Mouse (Mus musculus): Measurements from ENCODE around the gene Abhd2. TPM values are rescaled to one million over a fixed set of nuclear protein-coding genes. Genes with fewer than 3 reads are reported as not detected.
"Not testable (repeated sequence)": the region's sequence is repeated elsewhere in the genome, so short reads cannot be mapped to it uniquely, and the experiment has no call there.

Abhd2 gene
- total RNA-seq, 2 experiments from 2014 or later = 29.7 to 37.5 TPM

- DNase-seq = no peak
- intact Hi-C loops (cut with DNase I) = no loop called here
Measured at GRCm38 (mm10) chr7:79262478-79262877, 10.5 kb upstream of the Abhd2 start.

- intact Hi-C loops (cut with DNase I) = no loop called here
- no peak for DNase-seq
Measured at GRCm38 (mm10) chr7:79263776-79264175, 9.2 kb upstream of the Abhd2 start.

- intact Hi-C loops (cut with DNase I) = no loop called here
- no peak for DNase-seq
Measured at GRCm38 (mm10) chr7:79266228-79266627, 6.8 kb upstream of the Abhd2 start.

- no peak for DNase-seq
- intact Hi-C loops (cut with DNase I) = no loop called here
Measured at GRCm38 (mm10) chr7:79267690-79268388, 5.2 kb upstream of the Abhd2 start.

- intact Hi-C loops (cut with DNase I) = no loop called here
- no peak for DNase-seq
Measured at GRCm38 (mm10) chr7:79268897-79269296, 4.1 kb upstream of the Abhd2 start.

GRCm38 (mm10) chr7:79269411-79269810 lies 3.6 kb upstream of the Abhd2 start:
- intact Hi-C loops (cut with DNase I) = no loop called here
- no peak for DNase-seq

GRCm38 (mm10) chr7:79269866-79270265 lies 3.1 kb upstream of the Abhd2 start:
- intact Hi-C loops (cut with DNase I) = loop anchor here (10.0 kb wide), 1 partner anchor 195 kb away; the partner anchor contains the start of gene Polg
- no peak for DNase-seq

- intact Hi-C loops (cut with DNase I) = loop anchor here (10.0 kb wide), 1 partner anchor 194 kb away; the partner anchor contains the start of gene Polg
- no peak for DNase-seq
Measured at GRCm38 (mm10) chr7:79270961-79271387, 2.0 kb upstream of the Abhd2 start.

- intact Hi-C loops (cut with DNase I) = loop anchor here (2.0 to 10.0 kb wide), 2 partner anchors 37 to 193 kb away; partner anchors contain the start of gene Polg
- DNase-seq = no peak
Measured at GRCm38 (mm10) chr7:79271861-79272788, 874 bp upstream of the Abhd2 start.

GRCm38 (mm10) chr7:79273738-79274472 lies 906 bp downstream of the Abhd2 start:
- intact Hi-C loops (cut with DNase I) = loop anchor here (2.0 to 10.0 kb wide), 2 partner anchors 35 to 191 kb away; partner anchors contain the start of gene Polg
- peak; percentile 60 to 65 for DNase-seq

- intact Hi-C loops (cut with DNase I) = loop anchor here (10.0 kb wide), 1 partner anchor 190 kb away; the partner anchor contains the start of gene Polg
- no peak for DNase-seq
Measured at GRCm38 (mm10) chr7:79274473-79275010, 1.5 kb downstream of the Abhd2 start.

GRCm38 (mm10) chr7:79275345-79275744 lies 2.3 kb downstream of the Abhd2 start:
- intact Hi-C loops (cut with DNase I) = loop anchor here (10.0 kb wide), 1 partner anchor 189 kb away; the partner anchor contains the start of gene Polg
- peak; percentile 34 to 59 for DNase-seq

- intact Hi-C loops (cut with DNase I) = loop anchor here (10.0 kb wide), 1 partner anchor 186 kb away; the partner anchor contains the start of gene Polg
- DNase-seq = no peak
Measured at GRCm38 (mm10) chr7:79278432-79278831, 5.4 kb downstream of the Abhd2 start.

GRCm38 (mm10) chr7:79279376-79280029 lies 6.5 kb downstream of the Abhd2 start:
- intact Hi-C loops (cut with DNase I) = loop anchor here (10.0 kb wide), 1 partner anchor 185 kb away; the partner anchor contains the start of gene Polg
- DNase-seq = no peak

GRCm38 (mm10) chr7:79282883-79283670 lies 10.1 kb downstream of the Abhd2 start:
- intact Hi-C loops (cut with DNase I) = no loop called here
- no peak for DNase-seq

GRCm38 (mm10) chr7:79283671-79283941 lies 10.6 kb downstream of the Abhd2 start:
- intact Hi-C loops (cut with DNase I) = not testable (repeated sequence)

GRCm38 (mm10) chr7:79284160-79284888 lies 11.3 kb downstream of the Abhd2 start:
- intact Hi-C loops (cut with DNase I) = no loop called here
- DNase-seq = no peak

More at GRCm38 (mm10) chr7:79283671-79283941, 10.6 kb downstream of the Abhd2 start:
- DNase-seq = not testable (repeated sequence)

GRCm38 (mm10) chr7:79284889-79285280 lies 11.9 kb downstream of the Abhd2 start:
- intact Hi-C loops (cut with DNase I) = no loop called here
- DNase-seq = no peak
